Mouse (Mus musculus) CD4-positive, CD25-positive, alpha-beta regulatory T cell, adult 4 months (primary cell): ENCODE measurements around the gene Cmtm8. TPM values are rescaled to one million over a fixed set of nuclear protein-coding genes. Genes with fewer than 3 reads are reported as not detected.
A peak's percentile ranks its signal among the peaks of the same experiment; 100 is the strongest.

Experiments used
- ATAC-seq: one replicate; pipeline ENCODE4 v1.8.0; 2017
- polyA plus RNA-seq, 2 experiments: library from polyadenylated mRNA; unstranded; fragments of 100-300 nt; shearing (Covaris generic); gene quantifications; one replicate each; pipeline ENCODE4 v1.2.1; 2017

Gene Cmtm8
- polyA plus RNA-seq, 2 experiments from 2014 or later, result not detected

DNA sequence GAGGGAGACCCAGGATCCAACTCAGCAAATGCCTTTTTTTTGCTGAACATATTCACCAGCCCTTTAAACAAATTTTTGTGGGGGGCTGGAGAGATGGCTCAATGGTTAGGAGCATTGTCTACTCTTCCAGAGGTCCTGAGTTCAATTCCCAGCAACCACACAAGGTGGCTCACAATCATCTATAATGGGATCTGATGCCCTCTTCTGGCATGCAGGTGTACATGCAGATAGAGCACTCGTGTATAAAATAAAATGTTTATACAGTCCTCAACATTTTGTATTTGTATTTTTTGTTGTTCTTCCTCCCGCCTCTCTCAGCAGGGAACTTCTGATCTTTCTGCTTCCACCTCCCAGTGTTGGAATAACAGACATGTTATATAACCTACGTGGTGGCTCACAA is 92.4 kb downstream of the Cmtm8 start:
- no peak for ATAC-seq

DNA sequence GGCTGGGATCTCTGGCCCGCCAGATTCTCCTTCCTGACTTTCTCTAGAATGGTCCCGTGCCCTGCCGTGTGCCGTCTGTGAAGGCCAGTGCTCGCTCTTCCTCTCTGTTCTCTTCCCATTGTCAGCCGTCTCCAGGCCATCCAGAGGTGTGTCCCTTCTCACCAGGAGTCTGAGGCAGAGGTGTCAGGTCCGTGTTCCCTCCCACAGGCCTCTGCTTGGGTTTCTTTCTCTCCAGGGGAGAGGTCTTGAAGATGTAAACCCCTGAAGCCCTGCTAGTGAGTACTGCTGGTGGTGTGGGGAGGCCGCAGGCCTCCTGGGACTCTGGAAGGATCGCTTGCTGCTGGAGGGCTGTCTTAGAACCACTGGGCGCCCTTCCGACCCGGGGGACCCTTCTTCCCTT is 96.5 kb downstream of the Cmtm8 start:
- no peak for ATAC-seq

DNA sequence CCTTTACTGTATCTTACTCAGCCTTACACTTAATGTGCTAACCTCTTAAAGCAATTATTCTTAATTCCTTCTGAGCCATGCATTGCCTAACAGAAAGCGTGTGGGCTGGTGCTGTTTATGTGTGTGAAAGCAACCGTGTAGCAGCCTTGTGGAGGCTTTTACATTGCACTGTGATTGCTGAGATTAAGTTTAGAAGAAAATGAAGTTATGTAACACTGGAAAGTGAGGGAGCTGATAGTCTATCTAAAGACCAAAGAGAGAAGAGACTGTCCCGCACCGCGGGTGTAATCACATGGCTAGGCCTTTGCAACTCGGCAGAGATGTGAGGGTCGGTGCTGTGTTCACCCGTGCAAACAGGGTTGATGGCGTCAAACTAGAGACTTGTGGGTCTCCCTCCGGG is 96.9 kb downstream of the Cmtm8 start:
- no peak for ATAC-seq

DNA sequence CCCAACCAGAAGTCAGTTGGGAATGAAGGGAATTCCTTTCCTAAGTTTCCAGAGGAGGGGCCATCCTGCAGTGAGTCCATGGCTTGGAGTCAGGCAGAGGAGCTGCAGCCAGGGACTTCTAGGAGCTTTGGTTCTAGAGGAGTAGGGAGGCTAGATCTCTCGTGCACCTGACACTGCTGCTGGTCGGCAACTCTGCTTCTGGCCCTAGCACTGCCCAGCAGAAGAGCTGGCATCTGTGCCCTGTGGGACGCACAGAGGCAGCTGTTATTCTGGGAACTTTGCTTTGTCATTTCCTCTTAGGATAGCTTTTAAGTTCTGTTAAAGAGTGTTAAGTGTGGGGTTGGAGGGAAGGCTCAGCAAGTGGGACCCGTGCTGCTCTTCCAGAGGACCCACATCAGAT is 98.3 kb downstream of the Cmtm8 start:
- ATAC-seq, result no peak

DNA sequence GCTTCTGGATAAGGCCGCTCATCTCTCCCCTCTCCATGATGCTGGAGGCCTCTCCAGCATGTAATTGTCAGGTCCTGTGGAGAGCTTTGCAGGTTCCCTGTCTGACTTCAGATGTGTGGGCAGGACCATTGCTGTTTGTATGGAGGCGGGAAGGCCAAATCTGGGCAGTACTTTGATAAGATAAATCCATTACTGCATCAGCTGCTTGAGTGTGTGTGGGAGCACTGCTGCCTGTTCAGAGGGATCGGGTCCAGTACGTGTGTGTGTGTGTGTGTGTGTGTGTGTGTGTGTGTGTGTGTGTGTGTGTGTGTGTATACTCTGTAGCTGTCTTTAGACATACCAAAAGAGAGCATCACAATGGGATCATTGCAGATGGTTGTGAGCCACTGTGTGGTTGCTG is 98.8 kb downstream of the Cmtm8 start:
- no peak for ATAC-seq

DNA sequence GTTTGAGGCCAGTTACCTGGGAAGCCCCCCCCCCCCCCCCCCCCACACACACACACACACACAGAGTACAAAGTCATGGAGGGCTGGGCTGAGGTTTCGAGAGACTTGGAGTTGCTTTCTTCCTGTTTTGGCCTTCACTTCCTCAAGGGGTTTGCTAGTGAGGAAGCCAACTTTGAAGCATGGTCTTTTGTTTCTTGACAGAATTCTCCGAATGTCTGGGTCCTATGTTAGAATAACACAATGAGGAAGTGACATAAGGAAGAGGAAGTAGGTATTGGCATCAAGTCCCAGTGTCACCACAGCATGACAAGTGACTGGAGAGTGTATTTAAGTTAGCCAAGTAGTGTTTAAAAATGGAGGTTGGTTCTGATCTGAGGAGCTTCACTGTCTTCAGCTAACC is 101.2 kb downstream of the Cmtm8 start:
- peak; percentile 69 for ATAC-seq

DNA sequence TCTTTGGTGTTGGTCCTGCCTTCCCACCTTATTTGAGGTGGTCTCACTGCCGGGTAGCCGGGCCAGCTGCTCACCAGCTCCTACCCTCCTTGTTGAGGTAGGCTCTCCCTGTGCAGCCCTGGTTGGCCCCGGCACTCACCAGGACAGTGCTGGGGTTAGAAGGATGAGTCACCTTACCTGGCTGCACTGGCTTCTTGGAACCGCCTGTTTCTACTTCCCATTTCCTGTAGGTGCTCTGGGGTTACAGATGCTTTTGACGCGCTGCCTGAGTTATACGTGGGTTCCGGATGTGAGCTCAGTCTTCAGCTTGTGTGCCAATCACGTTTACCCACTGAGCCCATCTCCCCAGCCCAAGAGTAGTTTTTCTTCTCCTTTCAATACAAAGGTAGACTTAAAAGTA is 103.6 kb downstream of the Cmtm8 start:
- ATAC-seq, result peak; percentile 87

Other genes starting within 250 kb of the Cmtm8 start
- 10 to 100 TPM; 23.9 to 24.1 TPM for gene Cnot10, start 204.0 kb downstream of the Cmtm8 start, polyA plus RNA-seq
- 10 to 100 TPM; 45.1 to 46.5 TPM for gene Dync1li1, start 155.4 kb downstream of the Cmtm8 start, polyA plus RNA-seq
- 10 to 100 TPM; 74.0 to 81.7 TPM for gene Cmtm6, start 113.0 kb downstream of the Cmtm8 start, polyA plus RNA-seq
- gene Cmtm7, start 62.3 kb downstream of the Cmtm8 start, polyA plus RNA-seq, result 10 to 100 TPM; 78.3 to 83.4 TPM
- gene Gpd1l, start 89.8 kb upstream of the Cmtm8 start, polyA plus RNA-seq, result 10 to 100 TPM; 17.5 to 26.8 TPM
- not detected for gene Osbpl10, start 134.4 kb upstream of the Cmtm8 start, polyA plus RNA-seq
- 1,000 to 10,000 TPM; 2,534 to 6,238 TPM for gene Rps27rt, start 138.6 kb upstream of the Cmtm8 start, polyA plus RNA-seq